Mouse (Mus musculus) thymus, adult 2 months (tissue): Measurements from ENCODE around the gene Nceh1. TPM values are rescaled to one million over a fixed set of nuclear protein-coding genes. Genes with fewer than 3 reads are reported as not detected.
"Not testable (repeated sequence)": the region's sequence is repeated elsewhere in the genome, so short reads cannot be mapped to it uniquely, and the experiment has no call there.

Experiments used
- DNase-seq: peaks from one replicate; pipeline ENCODE4 v3.0.0; 2021
- H3K27ac ChIP-seq: fragments of 200-500 bp; 2 replicates; pipeline ENCODE4 v1.5.1; 2012; ENCODE audit warnings: low read length, control low read depth; ENCODE audit not compliant: control insufficient read depth, insufficient read depth
- H3K27me3 ChIP-seq: fragments of 200-500 bp; 2 replicates; pipeline ENCODE4 v1.6.1; 2012; ENCODE audit warnings: mild to moderate bottlenecking, low read length, moderate library complexity, mixed read lengths; ENCODE audit not compliant: control insufficient read depth, insufficient read depth
- H3K36me3 ChIP-seq: fragments of 200-500 bp; 2 replicates; pipeline ENCODE4 v1.6.1; 2012; ENCODE audit warnings: mild to moderate bottlenecking, low read length, moderate library complexity; ENCODE audit not compliant: control insufficient read depth, insufficient read depth
- H3K4me1 ChIP-seq: fragments of 200-500 bp; replicated peaks from 2 replicates; pipeline ENCODE4 v1.6.1; 2012; ENCODE audit warnings: low read length; ENCODE audit not compliant: control insufficient read depth, insufficient read depth
- H3K4me3 ChIP-seq: fragments of 200-500 bp; 2 replicates; pipeline ENCODE4 v1.5.1; 2012; ENCODE audit warnings: mild to moderate bottlenecking, low read length, control low read depth, moderate library complexity; ENCODE audit not compliant: control insufficient read depth, insufficient read depth
- CTCF ChIP-seq: fragments of 200-500 bp; IDR thresholded peaks from 2 replicates; pipeline ENCODE4 v1.5.1; 2012; ENCODE audit warnings: mild to moderate bottlenecking, control low read depth, low read length, moderate library complexity, borderline replicate concordance; ENCODE audit not compliant: control insufficient read depth, poor library complexity, insufficient read depth; ENCODE audit errors: extremely low read depth
- POLR2A ChIP-seq: fragments of 200-500 bp; IDR thresholded peaks from 2 replicates; pipeline ENCODE4 v1.6.1; 2012; ENCODE audit warnings: mild to moderate bottlenecking, low read length, control low read depth, moderate library complexity; ENCODE audit not compliant: control insufficient read depth, poor library complexity, insufficient read depth; ENCODE audit errors: extremely low read depth
- WGBS: fragments of 180-500 bp; shearing (Covaris S2); methylation state at CpG from one replicate; pipeline ENCODE4 v1.1.7; 2018; 5-methylcytosine and 5-hydroxymethylcytosine counted together
- polyA plus RNA-seq: library from polyadenylated mRNA; depleted of rRNA; stranded (reverse); fragments of >200 nt; gene quantifications from 2 replicates; pipeline ENCODE4 v1.2.3, GENCODE M21; 2012

The Nceh1 gene
- polyA plus RNA-seq, 1 experiment, result 40.5 TPM

- H3K4me3 ChIP-seq, result no peak overlapping the region
- no peaks in the 10 kb centered on the region for H3K36me3 ChIP-seq
- no peak for TF ChIP-seq CTCF
- no peak for TF ChIP-seq POLR2A
- 60% methylated on average over 7 of the region's 7 CpGs for WGBS
- no peak overlapping the region for H3K27ac ChIP-seq
- DNase-seq, result no peak
- H3K4me1 ChIP-seq, result peaks cover 12% of the 10 kb centered on the region
- no peaks in the 10 kb centered on the region for H3K27me3 ChIP-seq
Measured at GRCm38 (mm10) chr3:27272926-27273745, 90.4 kb downstream of the Nceh1 start.

GRCm38 (mm10) chr3:27279286-27279925 lies 96.6 kb downstream of the Nceh1 start:
- H3K4me3 ChIP-seq, H3K27me3 ChIP-seq, DNase-seq, H3K36me3 ChIP-seq, H3K27ac ChIP-seq: not testable (repeated sequence)
- WGBS, result 97% methylated on average over 14 of the region's 14 CpGs
- peaks cover 13% of the 10 kb centered on the region for H3K4me1 ChIP-seq

GRCm38 (mm10) chr3:27280280-27280749 lies 97.5 kb downstream of the Nceh1 start:
- H3K4me1 ChIP-seq, result peaks cover 17% of the 10 kb centered on the region
- TF ChIP-seq POLR2A (no peak), CTCF (no peak)
- H3K36me3 ChIP-seq, result no peaks in the 10 kb centered on the region
- peak; percentile 32 for DNase-seq
- no peak overlapping the region for H3K4me3 ChIP-seq
- H3K27ac ChIP-seq, result no peak overlapping the region
- no peaks in the 10 kb centered on the region for H3K27me3 ChIP-seq
- 13% methylated on average over 11 of the region's 11 CpGs for WGBS

- Histone ChIP-seq H3K27me3 (no peaks in the 10 kb centered on the region), H3K4me3 (no peak overlapping the region), H3K36me3 (no peaks in the 10 kb centered on the region), H3K27ac (no peak overlapping the region), H3K4me1 (peaks cover 17% of the 10 kb centered on the region)
- TF ChIP-seq POLR2A (no peak), CTCF (no peak)
- DNase-seq, result no peak
- WGBS, result 60% methylated on average over 27 of the region's 27 CpGs
Measured at GRCm38 (mm10) chr3:27283071-27283713, 100.4 kb downstream of the Nceh1 start.

GRCm38 (mm10) chr3:27283796-27284195 lies 101.0 kb downstream of the Nceh1 start:
- no peak for DNase-seq
- no peaks in the 10 kb centered on the region for H3K36me3 ChIP-seq
- 86% methylated on average over 7 of the region's 7 CpGs for WGBS
- H3K27ac ChIP-seq, result no peak overlapping the region
- H3K4me3 ChIP-seq, result no peak overlapping the region
- no peaks in the 10 kb centered on the region for H3K27me3 ChIP-seq
- peaks cover 17% of the 10 kb centered on the region for H3K4me1 ChIP-seq
- TF ChIP-seq POLR2A (no peak), CTCF (no peak)

GRCm38 (mm10) chr3:27284227-27284626 lies 101.5 kb downstream of the Nceh1 start:
- H3K4me3 ChIP-seq, result no peak overlapping the region
- WGBS, result 97% methylated on average over 5 of the region's 5 CpGs
- TF ChIP-seq POLR2A (no peak), CTCF (no peak)
- no peaks in the 10 kb centered on the region for H3K36me3 ChIP-seq
- H3K27ac ChIP-seq, result no peak overlapping the region
- H3K4me1 ChIP-seq, result peaks cover 17% of the 10 kb centered on the region
- no peak for DNase-seq
- H3K27me3 ChIP-seq, result no peaks in the 10 kb centered on the region
